Mouse (Mus musculus) CH12.LX (cell line): ENCODE measurements at regions not wholly inside any gene's neighbourhood (a gene's known extent, or its start where the extent isn't known, plus 50 kb on each side); places are given as distances from the start of the nearest gene placed in this dataset.

Experiments used
- DNase-seq: peaks from one replicate; pipeline ENCODE4 v3.0.0-alpha.2; 2013; ENCODE audit errors: extremely low read depth
- H3K27ac ChIP-seq: 2 replicates; pipeline ENCODE4 v1.5.1; 2012; ENCODE audit warnings: low read depth, mild to moderate bottlenecking, control low read depth, moderate library complexity; ENCODE audit not compliant: insufficient read depth
- H3K27me3 ChIP-seq: replicated peaks from 2 replicates; pipeline ENCODE3; 2012; ENCODE audit warnings: inconsistent platforms
- H3K36me3 ChIP-seq, 2 experiments: replicated peaks in 1 of 2; 2 replicates each; pipeline versions ENCODE3 to v1.6.1; 2012; ENCODE audit warnings: inconsistent platforms in 1 of 2, low read length in 1 of 2, mild to moderate bottlenecking in 1 of 2, mixed read lengths in 1 of 2, moderate library complexity in 1 of 2; ENCODE audit not compliant: control insufficient read depth in 1 of 2, insufficient read depth in 1 of 2
- H3K4me1 ChIP-seq, 2 experiments: 2 replicates each; pipeline ENCODE4 v1.6.1; 2012; ENCODE audit warnings: inconsistent platforms in 1 of 2, moderate library complexity in 1 of 2; ENCODE audit not compliant: insufficient read depth in 2 of 2, control insufficient read depth in 1 of 2
- H3K4me2 ChIP-seq: 2 replicates; pipeline ENCODE4 v1.6.1; 2012; ENCODE audit warnings: low read depth, mild to moderate bottlenecking, control low read depth; ENCODE audit not compliant: poor library complexity, insufficient read depth, severe bottlenecking
- H3K4me3 ChIP-seq, 3 experiments: fragments of 150-350 bp in 1 of 3; sonication (generic) in 1 of 3; replicated peaks in 1 of 3; 2 replicates each; pipeline versions ENCODE3 to v1.5.1; 2011 to 2012; ENCODE audit warnings: low read depth in 2 of 3, low read length in 2 of 3, mild to moderate bottlenecking in 2 of 3, moderate library complexity in 2 of 3, control low read depth in 1 of 3, improper control_type of control experiment in 1 of 3, inconsistent platforms in 1 of 3, mixed read lengths in 1 of 3; ENCODE audit not compliant: poor library complexity in 1 of 3
- H3K79me2 ChIP-seq: replicated peaks from 2 replicates; pipeline ENCODE4 v1.6.1; 2012; ENCODE audit warnings: mild to moderate bottlenecking, moderate library complexity; ENCODE audit not compliant: control insufficient read depth, poor library complexity, insufficient read depth, severe bottlenecking; ENCODE audit errors: extremely low read depth
- H3K9ac ChIP-seq: 2 replicates; pipeline ENCODE4 v1.6.1; 2012; ENCODE audit warnings: low read depth, mild to moderate bottlenecking, control low read depth, moderate library complexity; ENCODE audit not compliant: insufficient read depth
- H3K9me3 ChIP-seq: replicated peaks from 2 replicates; pipeline ENCODE3; 2012; ENCODE audit warnings: low read length, inconsistent platforms, mixed read lengths
- BHLHE40 ChIP-seq: IDR thresholded peaks from 2 replicates; pipeline ENCODE4 v1.6.1; 2011; ENCODE audit warnings: mild to moderate bottlenecking, low read depth, low read length, improper control_type of control experiment
- CTCF ChIP-seq, 2 experiments: IDR thresholded peaks in 1 of 2; conservative IDR thresholded peaks in 1 of 2; 2 replicates each; pipeline ENCODE4 v1.5.1; 2011 to 2012; ENCODE audit warnings: low read depth in 2 of 2, low read length in 2 of 2, improper control_type of control experiment in 1 of 2, inconsistent platforms in 1 of 2, mild to moderate bottlenecking in 1 of 2, moderate library complexity in 1 of 2
- E2F4 ChIP-seq: IDR thresholded peaks from 2 replicates; pipeline ENCODE4 v1.6.1; 2011; ENCODE audit warnings: low read depth, low read length, improper control_type of control experiment; ENCODE audit not compliant: insufficient replicate concordance
- ELF1 ChIP-seq: IDR thresholded peaks from 2 replicates; pipeline ENCODE4 v1.6.1; 2014; ENCODE audit warnings: low read depth, mild to moderate bottlenecking, inconsistent platforms, low read length, improper control_type of control experiment
- EP300 ChIP-seq: IDR thresholded peaks from 2 replicates; pipeline ENCODE4 v1.6.1; 2011; ENCODE audit warnings: low read length, improper control_type of control experiment
- ETS1 ChIP-seq: conservative IDR thresholded peaks from 2 replicates; pipeline ENCODE4 v1.6.1; 2012; ENCODE audit warnings: low read depth, mild to moderate bottlenecking, inconsistent platforms, low read length, improper control_type of control experiment, moderate library complexity
- HCFC1 ChIP-seq: IDR thresholded peaks from 2 replicates; pipeline ENCODE4 v1.6.1; 2012; ENCODE audit warnings: low read depth, mild to moderate bottlenecking, inconsistent platforms, low read length, improper control_type of control experiment
- JUN ChIP-seq: IDR thresholded peaks from 2 replicates; pipeline ENCODE4 v1.6.1; 2011; ENCODE audit warnings: low read depth, mild to moderate bottlenecking, low read length, improper control_type of control experiment, moderate library complexity; ENCODE audit not compliant: insufficient read depth
- JUND ChIP-seq: conservative IDR thresholded peaks from 2 replicates; pipeline ENCODE4 v1.6.1; 2011; ENCODE audit warnings: low read depth, low read length, improper control_type of control experiment
- KAT2A ChIP-seq: IDR thresholded peaks from 2 replicates; pipeline ENCODE4 v1.6.1; 2012; ENCODE audit warnings: low read length, improper control_type of control experiment, inconsistent platforms; ENCODE audit not compliant: insufficient replicate concordance
- MAX ChIP-seq: IDR thresholded peaks from 2 replicates; pipeline ENCODE4 v1.6.1; 2011; ENCODE audit warnings: low read length, improper control_type of control experiment
- MYC ChIP-seq: IDR thresholded peaks from 2 replicates; pipeline ENCODE4 v1.6.1; 2011; ENCODE audit warnings: low read depth, mild to moderate bottlenecking, improper control_type of control experiment, low read length
- NELFE ChIP-seq: IDR thresholded peaks from 2 replicates; pipeline ENCODE4 v1.6.1; 2011; ENCODE audit warnings: low read depth, low read length, improper control_type of control experiment
- NRF1 ChIP-seq: IDR thresholded peaks from 2 replicates; pipeline ENCODE4 v1.6.1; 2014; ENCODE audit warnings: low read depth, mild to moderate bottlenecking, inconsistent platforms, low read length, improper control_type of control experiment, moderate library complexity
- PAX5 ChIP-seq: IDR thresholded peaks from 2 replicates; pipeline ENCODE4 v1.6.1; 2012; ENCODE audit warnings: low read length, inconsistent platforms, mixed read lengths
- RAD21 ChIP-seq: IDR thresholded peaks from 2 replicates; pipeline ENCODE4 v1.6.1; 2011; ENCODE audit warnings: low read depth, mild to moderate bottlenecking, low read length, improper control_type of control experiment, moderate library complexity
- SIN3A ChIP-seq: IDR thresholded peaks from 2 replicates; pipeline ENCODE4 v1.6.1; 2012; ENCODE audit warnings: low read length, improper control_type of control experiment, inconsistent platforms
- SMC3 ChIP-seq: IDR thresholded peaks from 2 replicates; pipeline ENCODE4 v1.6.1; 2011; ENCODE audit warnings: low read depth, low read length, improper control_type of control experiment
- TBP ChIP-seq: conservative IDR thresholded peaks from 2 replicates; pipeline ENCODE4 v1.6.1; 2011; ENCODE audit warnings: low read depth, low read length, improper control_type of control experiment
- USF1 ChIP-seq: IDR thresholded peaks from 2 replicates; pipeline ENCODE4 v1.6.1; 2014; ENCODE audit warnings: low read depth, mild to moderate bottlenecking, inconsistent platforms, low read length, improper control_type of control experiment
- USF2 ChIP-seq: conservative IDR thresholded peaks from 2 replicates; pipeline ENCODE4 v1.6.1; 2011; ENCODE audit warnings: low read depth, low read length, improper control_type of control experiment
- ZC3H11A ChIP-seq: IDR thresholded peaks from 2 replicates; pipeline ENCODE4 v1.6.1; 2012; ENCODE audit warnings: low read depth, mild to moderate bottlenecking, inconsistent platforms, low read length, improper control_type of control experiment
- ZNF384 ChIP-seq: IDR thresholded peaks from 2 replicates; pipeline ENCODE4 v1.6.1; 2012; ENCODE audit warnings: low read depth, low read length, improper control_type of control experiment, inconsistent platforms
- dilution Hi-C: fragments of 300-500 bp; cut with MboI; formaldehyde crosslinking; loops from 2 replicates; pipeline ENCODE4 v1.14.3; 2020; ENCODE audit warnings: low sequenced_read_pairs; ENCODE audit not compliant: extremely low pct_unique_long_range_greater_than_20kb, extremely low pct_ligation_motif_present
- in situ Hi-C: fragments of 300-500 bp; cut with MboI; formaldehyde crosslinking; loops from 3 replicates; pipeline ENCODE4 v1.14.3; 2019; ENCODE audit warnings: low sequenced_read_pairs, low pct_ligation_motif_present, low pct_unique_long_range_greater_than_20kb, mixed read lengths

- in situ Hi-C loops: no loop called here
Measured at GRCm38 (mm10) chr12:13140636-13141035, 108.4 kb downstream of the Ddx1 start.

GRCm38 (mm10) chr12:13139189-13139588, 109.8 kb downstream of the Ddx1 start:
- no peak overlapping the region for H3K4me2 ChIP-seq
- H3K27me3 ChIP-seq: no peaks in the 10 kb centered on the region
- no peak overlapping the region for H3K27ac ChIP-seq
- no peaks in the 10 kb centered on the region for H3K9me3 ChIP-seq
- H3K79me2 ChIP-seq: no peaks in the 10 kb centered on the region
- H3K4me3 ChIP-seq: no peak overlapping the region
- no peaks in the 10 kb centered on the region for H3K36me3 ChIP-seq
- DNase-seq: no peak
- no peaks in the 10 kb centered on the region for H3K4me1 ChIP-seq
- H3K9ac ChIP-seq: no peak overlapping the region
- TF ChIP-seq ELF1: no peak
- no peak for TF ChIP-seq SIN3A
- TF ChIP-seq ETS1: no peak
- TF ChIP-seq CTCF (conservative IDR thresholded peaks at IDR 0.05 in 1 of 2, IDR thresholded peaks at IDR 0.05 in 1 of 2; ENCODE audit: low read depth in 2 of 2, low read length in 2 of 2): no peak
- TF ChIP-seq MYC: no peak
- no peak for TF ChIP-seq ZNF384
- dilution Hi-C loops: no loop called here
- in situ Hi-C loops: no loop called here

More at GRCm38 (mm10) chr12:13140636-13141035, 108.4 kb downstream of the Ddx1 start:
- no peak overlapping the region for H3K4me3 ChIP-seq
- dilution Hi-C loops: no loop called here
- H3K4me1 ChIP-seq: peaks cover 0 to 6% of the 10 kb centered on the region in 2 experiments; a peak in 1 of 4 replicates
- no peak for TF ChIP-seq E2F4
- TF ChIP-seq TBP: no peak
- no peak for TF ChIP-seq BHLHE40
- no peak for TF ChIP-seq RAD21
- no peak for TF ChIP-seq JUN
- TF ChIP-seq PAX5: no peak
- TF ChIP-seq MAX: no peak
- TF ChIP-seq ELF1: no peak
- no peak for TF ChIP-seq SMC3
- TF ChIP-seq KAT2A: no peak
- no peak for TF ChIP-seq JUND
- TF ChIP-seq MYC: no peak
- no peak for TF ChIP-seq EP300
- no peak for TF ChIP-seq USF2
- no peak for TF ChIP-seq NELFE
- no peak for TF ChIP-seq ETS1
- TF ChIP-seq USF1: no peak
- no peak for TF ChIP-seq NRF1
- TF ChIP-seq HCFC1: no peak
- no peak for TF ChIP-seq ZC3H11A
- H3K79me2 ChIP-seq: no peaks in the 10 kb centered on the region
- DNase-seq: no peak
- H3K36me3 ChIP-seq: no peaks in the 10 kb centered on the region
- no peaks in the 10 kb centered on the region for H3K27me3 ChIP-seq
- no peaks in the 10 kb centered on the region for H3K9me3 ChIP-seq
- no peak overlapping the region for H3K9ac ChIP-seq
- H3K4me2 ChIP-seq: no peak overlapping the region
- no peak overlapping the region for H3K27ac ChIP-seq
